Mouse (Mus musculus) heart, embryonic 16.5 days (tissue): Measurements from ENCODE around the gene B020031M17Rik. TPM values are rescaled to one million over a fixed set of nuclear protein-coding genes. Genes with fewer than 3 reads are reported as not detected.
"Not testable (repeated sequence)": the region's sequence is repeated elsewhere in the genome, so short reads cannot be mapped to it uniquely, and the experiment has no call there.

Experiments used
- ATAC-seq: fragments of 200-750 bp; cut with Nextera tagmentation; replicated peaks from 2 replicates; pipeline ENCODE4 v1.8.0; 2017; ENCODE audit warnings: moderate number of reproducible peaks; ENCODE audit not compliant: insufficient read depth, low FRiP score; ENCODE audit errors: extremely low read depth
- H3K27ac ChIP-seq: fragments of 300-500 bp; sonication (generic); 2 replicates; pipeline ENCODE4 v1.5.1; 2014; ENCODE audit warnings: mild to moderate bottlenecking, low read length, control low read depth, moderate library complexity
- H3K27me3 ChIP-seq: fragments of 300-500 bp; sonication (generic); 2 replicates; pipeline ENCODE4 v1.6.1; 2014; ENCODE audit warnings: low read length, mixed read lengths; ENCODE audit not compliant: control insufficient read depth, insufficient read depth
- H3K36me3 ChIP-seq: fragments of 300-500 bp; sonication (generic); 2 replicates; pipeline ENCODE4 v1.6.1; 2014; ENCODE audit not compliant: control insufficient read depth, insufficient read depth
- H3K4me1 ChIP-seq: fragments of 300-500 bp; sonication (generic); 2 replicates; pipeline ENCODE4 v1.6.1; 2014; ENCODE audit warnings: low read length, mixed read lengths; ENCODE audit not compliant: control insufficient read depth, insufficient read depth
- H3K4me2 ChIP-seq: fragments of 300-500 bp; sonication (generic); 2 replicates; pipeline ENCODE4 v1.6.1; 2014; ENCODE audit warnings: low read depth, mild to moderate bottlenecking, control low read depth, low read length
- H3K4me3 ChIP-seq: fragments of 300-500 bp; sonication (generic); 2 replicates; pipeline ENCODE4 v1.5.1; 2014; ENCODE audit warnings: mild to moderate bottlenecking, control low read depth, low read length
- H3K9ac ChIP-seq: fragments of 300-500 bp; sonication (generic); 2 replicates; pipeline ENCODE4 v1.6.1; 2014; ENCODE audit warnings: low read length, control low read depth
- H3K9me3 ChIP-seq: fragments of 300-500 bp; sonication (generic); replicated peaks from 2 replicates; pipeline ENCODE4 v1.6.1; 2016; ENCODE audit warnings: low read length; ENCODE audit not compliant: control insufficient read depth
- WGBS: fragments of 180-500 bp; shearing (Covaris S2); extraction: QIAGEN DNeasy Blood & Tissue Kit; methylation state at CpG from one replicate; pipeline ENCODE4 v1.1.7; 2014; 5-methylcytosine and 5-hydroxymethylcytosine counted together
- polyA plus RNA-seq: library from polyadenylated mRNA; unstranded; fragments of >200 nt; fragmentation: Nextera tagmentation; extraction: Ambion mirVana; gene quantifications from 2 replicates; pipeline ENCODE4 v1.2.1, GENCODE M21; 2015

B020031M17Rik gene
- polyA plus RNA-seq, 1 experiment from 2014 or later = not detected

- not testable (repeated sequence) for H3K9me3 ChIP-seq, H3K4me1 ChIP-seq, H3K4me2 ChIP-seq, ATAC-seq, H3K4me3 ChIP-seq, H3K9ac ChIP-seq, H3K27ac ChIP-seq, H3K36me3 ChIP-seq, H3K27me3 ChIP-seq
- WGBS = no CpG with 5 or more reads among the region's 5 CpGs
Measured at GRCm38 (mm10) chr13:119962856-119963255, 12.2 kb upstream of the B020031M17Rik start.

GRCm38 (mm10) chr13:119955567-119955966 lies 5.0 kb upstream of the B020031M17Rik start:
- WGBS = no CpG with 5 or more reads among the region's 5 CpGs
- not testable (repeated sequence) for H3K27me3 ChIP-seq, H3K4me3 ChIP-seq, H3K4me1 ChIP-seq, H3K27ac ChIP-seq, H3K9ac ChIP-seq, H3K36me3 ChIP-seq, ATAC-seq, H3K4me2 ChIP-seq, H3K9me3 ChIP-seq

- H3K4me2 ChIP-seq, H3K27ac ChIP-seq, H3K4me3 ChIP-seq, H3K4me1 ChIP-seq, H3K27me3 ChIP-seq, ATAC-seq, H3K9me3 ChIP-seq, H3K36me3 ChIP-seq, H3K9ac ChIP-seq: not testable (repeated sequence)
- 58% methylated on average over 2 of the region's 2 CpGs for WGBS
Measured at GRCm38 (mm10) chr13:119955089-119955488, 4.5 kb upstream of the B020031M17Rik start.

DNA sequence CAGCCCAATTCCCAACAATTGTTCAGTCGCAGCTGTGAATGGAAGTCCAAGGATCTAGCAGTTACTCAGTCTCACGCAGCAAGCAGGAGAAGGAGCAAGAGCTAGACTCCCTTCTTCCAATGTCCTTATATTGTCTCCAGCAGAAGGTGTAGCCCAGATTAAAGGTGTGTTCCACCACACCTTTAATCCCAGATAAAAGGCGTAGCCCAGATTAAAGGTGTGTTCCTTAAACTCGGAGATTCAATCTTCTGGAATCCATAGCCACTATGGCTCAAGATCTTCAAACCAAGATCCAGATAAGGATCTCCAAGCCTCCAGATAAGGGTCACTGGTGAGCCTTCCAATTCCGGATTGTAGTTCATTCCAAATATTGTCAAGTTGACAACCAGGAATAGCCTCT lies 21.4 kb downstream of the B020031M17Rik start, which contains the start of gene Gm21761:
Gene Gm21761 (minus strand): TSS at position 101 of the 400 bp plus-strand sequence.
- H3K36me3 ChIP-seq, H3K4me1 ChIP-seq, H3K27me3 ChIP-seq, H3K9me3 ChIP-seq, H3K4me2 ChIP-seq, H3K27ac ChIP-seq, H3K9ac ChIP-seq, ATAC-seq, H3K4me3 ChIP-seq: not testable (repeated sequence)
- no CpG with 5 or more reads among the region's 5 CpGs for WGBS

- H3K27ac ChIP-seq, H3K36me3 ChIP-seq, H3K9ac ChIP-seq, H3K9me3 ChIP-seq, H3K27me3 ChIP-seq, H3K4me1 ChIP-seq, H3K4me3 ChIP-seq, ATAC-seq, H3K4me2 ChIP-seq: not testable (repeated sequence)
- 60% methylated on average over 2 of the region's 3 CpGs for WGBS
Measured at GRCm38 (mm10) chr13:119924597-119925340, 25.8 kb downstream of the B020031M17Rik start.

GRCm38 (mm10) chr13:119916966-119917722 lies 33.5 kb downstream of the B020031M17Rik start:
- H3K36me3 ChIP-seq, H3K4me2 ChIP-seq, ATAC-seq, H3K9ac ChIP-seq, H3K9me3 ChIP-seq, H3K27me3 ChIP-seq, H3K4me3 ChIP-seq, H3K27ac ChIP-seq, H3K4me1 ChIP-seq: not testable (repeated sequence)
- WGBS = 71% methylated on average over 4 of the region's 5 CpGs

DNA sequence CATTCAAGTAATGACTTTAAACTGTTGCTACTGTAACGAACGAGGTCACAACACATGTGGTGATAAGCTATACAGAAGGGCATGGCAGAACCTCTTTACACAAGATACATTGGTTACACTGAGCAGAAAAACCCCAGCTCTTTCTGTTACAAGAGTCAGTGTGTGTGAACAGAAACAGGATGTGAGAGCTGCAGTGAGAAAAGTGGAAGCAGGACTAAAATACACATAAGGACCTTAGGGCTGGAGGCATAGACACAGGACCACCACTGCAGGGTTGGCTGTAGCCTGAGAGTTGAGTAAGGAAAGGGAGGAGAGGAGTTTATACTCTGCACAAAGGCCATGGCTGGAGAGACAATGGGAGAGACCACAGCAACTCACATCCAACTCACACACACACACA lies 34.2 kb downstream of the B020031M17Rik start:
- 45% methylated on average over 2 of the region's 2 CpGs for WGBS
- not testable (repeated sequence) for H3K27me3 ChIP-seq, H3K4me1 ChIP-seq, H3K27ac ChIP-seq, H3K4me3 ChIP-seq, ATAC-seq, H3K4me2 ChIP-seq, H3K9ac ChIP-seq, H3K9me3 ChIP-seq, H3K36me3 ChIP-seq

Other genes starting within 250 kb of the B020031M17Rik start
- 0.69 and 1.1 TPM in 2 replicates for gene Nim1k, start 194.9 kb downstream of the B020031M17Rik start, polyA plus RNA-seq
- gene Zfp131, start 159.9 kb downstream of the B020031M17Rik start, polyA plus RNA-seq = 21.2 and 22.8 TPM in 2 replicates
- gene AF067063, start 120.6 kb downstream of the B020031M17Rik start, polyA plus RNA-seq = not detected in 2 replicates
- gene D13Ertd608e, start 114.8 kb downstream of the B020031M17Rik start, polyA plus RNA-seq = not detected in 2 replicates
- gene Tcstv1, start 56.0 kb downstream of the B020031M17Rik start, polyA plus RNA-seq = not detected in 2 replicates
- gene Gm21761, start 21.5 kb downstream of the B020031M17Rik start, polyA plus RNA-seq = not detected in 2 replicates
- gene Gm36079, start 76.2 kb upstream of the B020031M17Rik start, polyA plus RNA-seq = not detected in 2 replicates
- gene Gm21188, start 101.4 kb upstream of the B020031M17Rik start, polyA plus RNA-seq = 0.14 TPM in 1 of 2 replicates, not detected in the other
- not detected in 2 replicates for gene Gm20767, start 189.4 kb upstream of the B020031M17Rik start, polyA plus RNA-seq
- gene Gm21818, start 221.6 kb upstream of the B020031M17Rik start, polyA plus RNA-seq = not detected in 2 replicates